ENCODE assay signal across 8 mouse cellular contexts in genomic region chr2:126996737-126997136, GRCm38 (mm10). TPM values are rescaled to one million over a fixed set of nuclear protein-coding genes. Genes with fewer than 3 reads are reported as not detected.
DNase-seq lines count a peak whose midpoint lies in the region; ATAC-seq and TF ChIP-seq lines count a peak whose summit lies in the region.

No protein-coding gene starts in this region.

- peak; percentile 82 for DNase-seq in 416B (ENCODE audit: low read depth)
- DNase-seq in cerebellum, adult 9-10 months = peak; percentile 73
- peak; percentile 33 for DNase-seq in gastrocnemius, postnatal 25 days
- peak; percentile 60 for DNase-seq in kidney, adult 18-20 months
- peak; percentile 77 for DNase-seq in limb, embryonic 14.5 days (ENCODE audit: low spot score)
- DNase-seq in right cerebral cortex, adult 2 months (ENCODE audit: low spot score in 2 of 2) = peak; percentile 63 to 69
- no peak for DNase-seq in spleen, postnatal 4 days (ENCODE audit: low spot score in 2 of 2)

- H3K36me3 ChIP-seq in ES-Bruce4 (ENCODE audit: control insufficient read depth, insufficient read depth, low read length, poor library complexity, severe bottlenecking) = no peaks in the 10 kb centered on the region
- H3K36me3 ChIP-seq in limb, embryonic 14.5 days (ENCODE audit: control insufficient read depth, insufficient read depth, low read length) = no peaks in the 10 kb centered on the region

- no peak overlapping the region for H3K4me3 ChIP-seq in ES-Bruce4 (ENCODE audit: low read depth, low read length)
- H3K4me3 ChIP-seq in limb, embryonic 14.5 days (replicated peaks; ENCODE audit: low read length) = no peak overlapping the region

- no peak for TF ChIP-seq POLR2A in ES-Bruce4 (IDR thresholded peaks at IDR 0.05; ENCODE audit: insufficient read depth, low read length)
- TF ChIP-seq POLR2A in limb, embryonic 14.5 days (IDR thresholded peaks at IDR 0.05; ENCODE audit: borderline replicate concordance, extremely low read depth, insufficient read depth, insufficient read length) = no peak

- no peaks in the 10 kb centered on the region for H3K4me1 ChIP-seq in ES-Bruce4 (ENCODE audit: control insufficient read depth, insufficient read depth, low read length)
- peaks cover 17% of the 10 kb centered on the region for H3K4me1 ChIP-seq in limb, embryonic 14.5 days (ENCODE audit: control insufficient read depth, insufficient read depth, low read length)

- H3K9ac ChIP-seq in ES-Bruce4 (ENCODE audit: low read depth, poor library complexity, severe bottlenecking) = no peak overlapping the region
- H3K9ac ChIP-seq in limb, embryonic 14.5 days (ENCODE audit: low read depth, low read length, severe bottlenecking) = no peak overlapping the region

- WGBS in limb, embryonic 14.5 days = 17% methylated on average over 5 of the region's 5 CpGs

- no peak overlapping the region for H3K27ac ChIP-seq in ES-Bruce4 (ENCODE audit: insufficient read depth, low read length)
- H3K27ac ChIP-seq in limb, embryonic 14.5 days (replicated peaks; ENCODE audit: low read depth, low read length) = no peak overlapping the region

- ATAC-seq in limb, embryonic 14.5 days (ENCODE audit: low FRiP score, low read depth) = peak; percentile 47; the same call in 1 of the 2 replicates

- H3K27me3 ChIP-seq in ES-Bruce4 (ENCODE audit: control insufficient read depth, insufficient read depth, low read length, poor library complexity, severe bottlenecking) = no peaks in the 10 kb centered on the region
- no peaks in the 10 kb centered on the region for H3K27me3 ChIP-seq in limb, embryonic 14.5 days (ENCODE audit: control insufficient read depth, insufficient read depth, low read length)

- 0 out of 2 replicates have a peak, but pooled peaks cover 2% of the 10 kb centered on the region for H3K9me3 ChIP-seq in ES-Bruce4 (replicated peaks; ENCODE audit: control insufficient read depth, insufficient read depth, low read length, poor library complexity, severe bottlenecking)
- H3K9me3 ChIP-seq in limb, embryonic 14.5 days (ENCODE audit: control insufficient read depth, low read length) = no peaks in the 10 kb centered on the region

- TF ChIP-seq CTCF in ES-Bruce4 (IDR thresholded peaks at IDR 0.05; ENCODE audit: low read depth, low read length) = peak; percentile 20

- 0 out of 2 replicates have a peak overlapping the region, but pooled peaks have one; percentile 26 for H3K4me2 ChIP-seq in limb, embryonic 14.5 days (replicated peaks; ENCODE audit: low read depth, low read length, severe bottlenecking)

- no peak for TF ChIP-seq EP300 in ES-Bruce4 (IDR thresholded peaks at IDR 0.05; ENCODE audit: insufficient read depth, low read depth, low read length)

RNA-seq across cellular contexts. Expression of gene Ap4e1, which starts 11.8 kb away (rescaled TPM):
- 19.9 and 20.2 TPM in 2 replicates for polyA plus RNA-seq in ES-Bruce4 (2011; ENCODE audit: insufficient read depth, insufficient read length, low read depth, missing spikeins)
- 1 to 10 TPM; 7.4 to 7.6 TPM for total RNA-seq in gastrocnemius, postnatal 25 days (2021)
- polyA plus RNA-seq in limb, embryonic 14.5 days (2012; rRNA removed) = 10.6 and 12.1 TPM in 2 replicates
- 8.9 and 9.5 TPM in 2 replicates for polyA plus RNA-seq in limb, embryonic 14.5 days (2014; fragmentation: Nextera tagmentation; extraction: Ambion mirVana)

Comparison
In these comparisons a context has a peak if more than half of its experiments do, and no peak if none do; other contexts are left out.
1. DNase-seq: peak in 416B (single experiment), cerebellum, adult 9-10 months (single experiment), gastrocnemius, postnatal 25 days (single experiment), kidney, adult 18-20 months (single experiment), limb, embryonic 14.5 days (single experiment) and right cerebral cortex, adult 2 months (2 of 2); none in spleen, postnatal 4 days (0 of 2).